Mouse (Mus musculus) liver, adult 2 months (tissue): ENCODE measurements around the gene Dlg2.

Experiments
- CTCF ChIP-seq: fragments of 200-500 bp; IDR thresholded peaks from 2 replicates; pipeline ENCODE4 v1.5.1; 2011; ENCODE audit warnings: low read depth, low read length, control low read depth
- POLR2A ChIP-seq: fragments of 200-500 bp; IDR thresholded peaks from 2 replicates; pipeline ENCODE4 v1.6.1; 2011; ENCODE audit warnings: low read length, control low read depth; ENCODE audit not compliant: insufficient read depth; ENCODE audit errors: extremely low read depth

DNA sequence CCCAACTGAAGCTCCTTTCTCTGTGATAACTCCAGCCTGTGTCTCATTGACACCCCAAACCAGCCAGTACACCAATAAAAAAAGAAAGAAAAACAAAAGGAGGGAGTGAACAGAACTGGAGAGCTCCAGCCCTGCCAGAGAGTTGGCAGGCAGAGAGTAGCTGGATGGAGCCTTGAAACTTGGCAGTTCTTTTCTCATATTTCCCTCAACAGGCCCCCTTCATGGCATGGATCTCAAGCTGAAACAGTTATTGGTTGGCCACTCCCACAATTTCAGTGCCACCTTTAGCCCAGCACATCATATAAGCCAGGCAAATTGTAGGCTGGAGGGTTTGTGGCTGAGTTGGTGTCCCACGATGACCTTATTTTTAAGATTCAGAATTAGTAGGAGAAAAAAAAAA, 2015.8 kb downstream of the Dlg2 start:
- no peak for TF ChIP-seq CTCF
- no peak for TF ChIP-seq POLR2A
